Mouse (Mus musculus) kidney, postnatal 0 days (tissue): ENCODE measurements around the gene Ece1. TPM values are rescaled to one million over a fixed set of nuclear protein-coding genes. Genes with fewer than 3 reads are reported as not detected.
"Not testable (repeated sequence)": the region's sequence is repeated elsewhere in the genome, so short reads cannot be mapped to it uniquely, and the experiment has no call there.

Experiments used
- ATAC-seq: fragments of 200-750 bp; cut with Nextera tagmentation; replicated peaks from 2 replicates; pipeline ENCODE4 v1.8.0; 2017; ENCODE audit warnings: low read depth, moderate number of reproducible peaks, moderate TSS enrichment, moderate library complexity; ENCODE audit not compliant: low FRiP score
- DNase-seq: peaks from one replicate; pipeline ENCODE4 v3.0.0-alpha.2; 2016; ENCODE audit warnings: low spot score
- H3K27ac ChIP-seq: fragments of 300-500 bp; sonication (generic); 2 replicates; pipeline ENCODE4 v1.5.1; 2014; ENCODE audit warnings: mild to moderate bottlenecking
- H3K27me3 ChIP-seq: fragments of 300-500 bp; sonication (generic); 2 replicates; pipeline ENCODE4 v1.6.1; 2014; ENCODE audit warnings: low read length, mixed read lengths; ENCODE audit not compliant: insufficient read depth
- H3K36me3 ChIP-seq: fragments of 300-500 bp; sonication (generic); 2 replicates; pipeline ENCODE4 v1.6.1; 2014; ENCODE audit warnings: low read length, mixed read lengths; ENCODE audit not compliant: insufficient read depth
- H3K4me1 ChIP-seq: fragments of 300-500 bp; sonication (generic); replicated peaks from 2 replicates; pipeline ENCODE4 v1.6.1; 2014; ENCODE audit warnings: antibody characterized with exemption, low read length, mixed read lengths; ENCODE audit not compliant: insufficient read depth
- H3K4me2 ChIP-seq: fragments of 300-500 bp; sonication (generic); 2 replicates; pipeline ENCODE4 v1.6.1; 2014; ENCODE audit warnings: mild to moderate bottlenecking, low read length, moderate library complexity, mixed read lengths
- H3K4me3 ChIP-seq: fragments of 300-500 bp; sonication (generic); replicated peaks from 2 replicates; pipeline ENCODE4 v1.5.1; 2014; ENCODE audit warnings: low read depth, low read length
- H3K9ac ChIP-seq: fragments of 300-500 bp; sonication (generic); 2 replicates; pipeline ENCODE4 v1.6.1; 2014; ENCODE audit warnings: low read depth, low read length
- H3K9me3 ChIP-seq: fragments of 300-500 bp; sonication (generic); replicated peaks from 2 replicates; pipeline ENCODE4 v1.6.1; 2016; ENCODE audit warnings: low read length, inconsistent platforms, mixed read lengths
- CTCF ChIP-seq: IDR thresholded peaks from 2 replicates; pipeline ENCODE4 v1.5.1; 2016; ENCODE audit warnings: antibody characterized with exemption, low read depth, mild to moderate bottlenecking, moderate library complexity
- WGBS: fragments of 180-500 bp; shearing (Covaris S2); extraction: QIAGEN DNeasy Blood & Tissue Kit; methylation state at CpG from one replicate; pipeline ENCODE4 v1.1.7; 2014; 5-methylcytosine and 5-hydroxymethylcytosine counted together
- polyA plus RNA-seq: library from polyadenylated mRNA; unstranded; fragments of >200 nt; fragmentation: Nextera tagmentation; extraction: Ambion mirVana; gene quantifications from 2 replicates; pipeline ENCODE4 v1.2.1, GENCODE M21; 2015

The Ece1 gene
- polyA plus RNA-seq, 1 experiment from 2014 or later, result 40.8 TPM

DNA sequence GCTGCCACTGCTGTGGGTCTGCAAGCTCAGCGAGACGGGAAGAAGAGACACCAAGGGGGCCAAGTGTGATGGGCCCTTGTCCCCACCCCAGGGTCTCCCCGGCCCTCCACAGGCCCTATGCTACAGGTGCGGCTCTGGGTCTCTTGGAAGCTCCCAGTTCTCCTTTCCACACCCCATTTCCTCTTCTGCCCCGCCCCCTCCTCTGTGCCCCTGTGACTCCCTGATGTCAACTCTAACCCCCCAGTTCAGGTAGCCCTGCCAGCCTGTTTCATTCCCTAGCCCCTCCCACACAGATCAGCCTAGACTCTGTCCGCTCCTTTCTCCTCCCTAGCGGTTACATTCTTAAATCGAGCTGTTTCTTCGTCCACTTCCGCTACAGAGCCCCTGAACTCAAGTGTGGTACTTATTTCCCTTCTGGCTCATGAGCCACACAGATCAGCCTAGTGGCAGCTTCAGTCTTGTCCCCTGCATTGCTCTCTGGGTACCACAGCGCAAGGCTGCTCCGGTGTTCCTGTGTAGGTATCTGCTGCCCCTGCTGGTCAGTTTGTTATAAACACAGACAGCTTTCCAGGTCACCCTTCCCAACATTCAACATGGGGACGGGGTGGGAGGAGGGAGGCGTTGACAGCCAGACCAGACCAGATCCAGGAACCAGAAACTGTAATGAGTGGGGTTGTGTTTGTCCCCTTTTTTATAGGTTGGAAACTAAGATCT, 26.3 kb upstream of the Ece1 start:
- Histone ChIP-seq H3K4me1 (no peaks in the 10 kb centered on the region), H3K4me2 (peak overlapping the region; percentile 34), H3K9ac (no peak overlapping the region), H3K4me3 (no peak overlapping the region), H3K27ac (no peak overlapping the region), H3K9me3 (no peaks in the 10 kb centered on the region), H3K36me3 (no peaks in the 10 kb centered on the region), H3K27me3 (no peaks in the 10 kb centered on the region)
- peak; percentile 84 for ATAC-seq
- peak; percentile 97 for TF ChIP-seq CTCF
- DNase-seq, result peak; percentile 93
- WGBS, result 12% methylated on average over 14 of the region's 14 CpGs

DNA sequence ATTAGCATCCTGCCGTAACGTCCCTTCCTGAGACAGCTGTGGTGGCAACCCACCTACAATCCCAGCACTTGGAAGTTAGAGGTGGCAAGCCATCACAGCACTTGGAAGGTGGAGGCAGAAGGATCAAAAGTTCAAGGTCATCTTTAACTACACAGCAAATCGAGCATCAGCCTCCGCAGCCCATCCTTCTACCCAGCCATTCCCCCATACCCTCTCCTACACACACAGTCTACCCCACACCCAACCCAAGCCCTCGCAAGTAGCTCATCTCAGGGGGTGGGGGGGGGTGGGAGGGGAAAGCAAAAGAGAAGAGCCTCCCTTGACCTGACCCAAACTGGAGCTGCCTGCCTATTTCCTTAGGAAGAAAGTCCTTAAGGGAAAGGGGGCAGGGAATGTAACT, 25.3 kb upstream of the Ece1 start:
- DNase-seq (no peak), ATAC-seq (no peak)
- H3K4me2 ChIP-seq, result no peak overlapping the region
- H3K4me3 ChIP-seq, result no peak overlapping the region
- no peaks in the 10 kb centered on the region for H3K4me1 ChIP-seq
- 92% methylated on average over 5 of the region's 5 CpGs for WGBS
- H3K27me3 ChIP-seq, result no peaks in the 10 kb centered on the region
- H3K9ac ChIP-seq, result no peak overlapping the region
- no peaks in the 10 kb centered on the region for H3K9me3 ChIP-seq
- H3K27ac ChIP-seq, result no peak overlapping the region
- no peaks in the 10 kb centered on the region for H3K36me3 ChIP-seq
- TF ChIP-seq CTCF, result no peak

DNA sequence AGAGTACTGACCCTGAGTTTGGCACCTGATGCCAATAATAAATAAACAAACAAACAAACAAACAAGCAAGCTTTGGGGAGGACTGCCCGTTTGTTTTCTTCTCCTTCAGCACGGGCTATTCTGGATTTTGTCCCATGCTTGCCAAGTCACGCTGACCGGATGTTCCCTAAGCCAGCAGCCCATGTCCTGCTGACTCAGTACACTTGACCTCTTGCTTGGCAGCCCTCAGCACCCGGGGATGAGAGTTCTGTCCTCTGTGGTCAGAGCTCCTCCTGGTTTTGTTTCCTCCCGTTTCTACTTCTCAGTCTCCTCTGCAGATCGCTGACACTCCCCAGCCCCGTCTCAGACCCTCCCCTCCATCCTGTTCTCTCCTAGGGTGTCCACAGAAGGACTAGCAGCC, 24.2 kb upstream of the Ece1 start:
- Histone ChIP-seq H3K4me3 (no peak overlapping the region), H3K27ac (no peak overlapping the region), H3K36me3 (no peaks in the 10 kb centered on the region), H3K4me2 (no peak overlapping the region), H3K9me3 (no peaks in the 10 kb centered on the region), H3K27me3 (no peaks in the 10 kb centered on the region), H3K4me1 (no peaks in the 10 kb centered on the region), H3K9ac (no peak overlapping the region)
- 72% methylated on average over 8 of the region's 8 CpGs for WGBS
- TF ChIP-seq CTCF, result no peak
- ATAC-seq (no peak), DNase-seq (no peak)

- Histone ChIP-seq H3K9ac (no peak overlapping the region), H3K36me3 (no peaks in the 10 kb centered on the region), H3K9me3 (no peaks in the 10 kb centered on the region), H3K4me1 (no peaks in the 10 kb centered on the region), H3K4me3 (no peak overlapping the region), H3K4me2 (no peak overlapping the region), H3K27ac (no peak overlapping the region), H3K27me3 (no peaks in the 10 kb centered on the region)
- DNase-seq (no peak), ATAC-seq (no peak)
- no peak for TF ChIP-seq CTCF
- 88% methylated on average over 2 of the region's 2 CpGs for WGBS
Measured at GRCm38 (mm10) chr4:137838791-137839190, 23.2 kb upstream of the Ece1 start.

DNA sequence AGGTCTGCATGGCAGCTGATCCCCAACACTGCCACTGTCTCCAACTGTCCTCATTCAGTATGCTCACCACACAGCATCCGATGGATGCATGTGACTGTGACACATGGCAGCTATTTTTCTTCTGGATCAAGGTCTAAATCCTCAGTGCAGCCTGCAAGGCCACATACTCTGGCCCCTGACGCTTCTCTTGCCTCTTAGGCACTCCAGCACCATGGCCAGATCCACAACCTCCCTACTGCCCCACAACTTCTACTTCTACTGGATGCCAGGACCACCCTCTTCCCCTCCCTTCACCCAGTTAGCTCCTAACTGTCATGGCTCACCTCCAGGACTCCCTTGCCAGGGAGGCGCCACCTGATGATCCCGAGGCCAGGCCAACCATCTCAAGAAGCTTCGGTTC, 22.6 kb upstream of the Ece1 start:
- DNase-seq (no peak), ATAC-seq (no peak)
- Histone ChIP-seq H3K27me3 (no peaks in the 10 kb centered on the region), H3K27ac (no peak overlapping the region), H3K4me3 (no peak overlapping the region), H3K9me3 (no peaks in the 10 kb centered on the region), H3K36me3 (no peaks in the 10 kb centered on the region), H3K4me2 (no peak overlapping the region), H3K4me1 (no peaks in the 10 kb centered on the region), H3K9ac (no peak overlapping the region)
- no peak for TF ChIP-seq CTCF
- WGBS, result 82% methylated on average over 5 of the region's 5 CpGs

DNA sequence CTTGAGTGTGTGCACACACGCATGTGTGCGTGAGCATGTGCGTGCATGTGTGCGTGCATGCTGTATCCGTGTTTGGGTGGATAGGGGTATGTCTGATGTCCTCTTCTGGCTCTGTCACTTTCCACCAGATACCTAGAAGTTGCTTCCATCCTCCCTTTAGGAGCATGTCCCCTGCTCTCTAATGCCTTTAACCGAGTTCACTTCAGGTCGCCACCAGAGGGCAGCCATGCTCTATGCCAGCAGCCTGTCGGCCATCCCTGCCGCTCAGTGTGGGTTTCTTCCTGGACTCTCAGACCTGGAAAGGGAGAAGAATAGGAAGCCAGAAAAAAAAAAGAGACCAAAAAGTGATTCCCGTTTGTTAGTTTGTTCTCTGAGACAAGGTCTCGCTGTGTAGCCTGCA, 17.4 kb upstream of the Ece1 start:
- H3K36me3 ChIP-seq, result no peaks in the 10 kb centered on the region
- peak; percentile 98 for TF ChIP-seq CTCF
- ATAC-seq (no peak; the same call in 1 of the 2 replicates), DNase-seq (peak; percentile 91)
- H3K27ac ChIP-seq, result no peak overlapping the region
- no peaks in the 10 kb centered on the region for H3K4me1 ChIP-seq
- H3K9me3 ChIP-seq, result no peaks in the 10 kb centered on the region
- H3K9ac ChIP-seq, result no peak overlapping the region
- no peaks in the 10 kb centered on the region for H3K27me3 ChIP-seq
- 26% methylated on average over 11 of the region's 11 CpGs for WGBS
- H3K4me2 ChIP-seq, result no peak overlapping the region
- no peak overlapping the region for H3K4me3 ChIP-seq

DNA sequence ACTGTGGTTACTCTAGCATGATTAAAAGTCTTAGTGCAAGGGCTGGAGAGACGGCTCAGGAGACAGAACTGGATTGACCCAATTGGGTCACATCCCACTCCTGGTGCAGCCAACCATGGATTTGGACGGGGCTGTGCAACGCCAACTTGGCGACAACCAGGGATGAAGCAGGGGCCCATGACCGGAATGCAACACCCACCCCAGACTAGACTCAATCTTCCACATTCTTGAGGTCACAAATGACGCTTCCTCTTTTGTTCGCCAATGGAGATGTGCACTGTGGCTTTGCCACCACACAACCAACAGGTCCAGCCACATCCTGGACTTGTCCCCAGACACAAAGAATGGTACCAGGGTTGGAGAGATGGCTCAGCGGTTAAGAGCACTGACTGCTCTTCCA, 14.4 kb upstream of the Ece1 start:
- not testable (repeated sequence) for H3K27me3 ChIP-seq, H3K4me2 ChIP-seq, H3K9ac ChIP-seq, H3K4me3 ChIP-seq, H3K36me3 ChIP-seq, H3K27ac ChIP-seq, ATAC-seq, DNase-seq, H3K4me1 ChIP-seq, H3K9me3 ChIP-seq
- 65% methylated on average over 8 of the region's 8 CpGs for WGBS
